Mouse (Mus musculus) bone marrow, adult 2 months (tissue): Measurements from ENCODE around the gene Pabpc1l. TPM values are rescaled to one million over a fixed set of nuclear protein-coding genes. Genes with fewer than 3 reads are reported as not detected.

Experiments
- H3K27ac ChIP-seq: fragments of 200-500 bp; 2 replicates; pipeline ENCODE4 v1.5.1; 2012; ENCODE audit warnings: low read depth, mild to moderate bottlenecking, control low read depth, inconsistent platforms, low read length; ENCODE audit not compliant: control insufficient read depth, poor library complexity, insufficient read depth
- H3K4me1 ChIP-seq: fragments of 200-500 bp; 2 replicates; pipeline ENCODE4 v1.6.1; 2011; ENCODE audit warnings: low read length; ENCODE audit not compliant: control insufficient read depth, insufficient read depth
- H3K4me3 ChIP-seq: fragments of 200-500 bp; replicated peaks from 2 replicates; pipeline ENCODE3; 2011; ENCODE audit warnings: mild to moderate bottlenecking, low read depth, low read length, control low read depth; ENCODE audit not compliant: control insufficient read depth
- CTCF ChIP-seq: fragments of 200-500 bp; IDR thresholded peaks from 2 replicates; pipeline ENCODE4 v1.5.1; 2011; ENCODE audit warnings: low read length, control low read depth; ENCODE audit not compliant: control insufficient read depth, insufficient read depth
- POLR2A ChIP-seq: fragments of 200-500 bp; IDR thresholded peaks from 2 replicates; pipeline ENCODE4 v1.6.1; 2011; ENCODE audit warnings: low read depth, mild to moderate bottlenecking, control low read depth, low read length, borderline replicate concordance; ENCODE audit not compliant: control insufficient read depth
- WGBS: fragments of 180-500 bp; shearing (Covaris S2); methylation state at CpG from one replicate; pipeline ENCODE4 v1.1.7; 2018; 5-methylcytosine and 5-hydroxymethylcytosine counted together
- polyA plus RNA-seq: library from polyadenylated mRNA; stranded (reverse); fragments of >200 nt; gene quantifications from 2 replicates; pipeline ENCODE4 v1.2.4, GENCODE M21; 2011; ENCODE audit warnings: low replicate concordance; ENCODE audit not compliant: missing spikeins, insufficient read depth, insufficient read length

Pabpc1l gene
- polyA plus RNA-seq, 1 experiment: 10.8 TPM

DNA sequence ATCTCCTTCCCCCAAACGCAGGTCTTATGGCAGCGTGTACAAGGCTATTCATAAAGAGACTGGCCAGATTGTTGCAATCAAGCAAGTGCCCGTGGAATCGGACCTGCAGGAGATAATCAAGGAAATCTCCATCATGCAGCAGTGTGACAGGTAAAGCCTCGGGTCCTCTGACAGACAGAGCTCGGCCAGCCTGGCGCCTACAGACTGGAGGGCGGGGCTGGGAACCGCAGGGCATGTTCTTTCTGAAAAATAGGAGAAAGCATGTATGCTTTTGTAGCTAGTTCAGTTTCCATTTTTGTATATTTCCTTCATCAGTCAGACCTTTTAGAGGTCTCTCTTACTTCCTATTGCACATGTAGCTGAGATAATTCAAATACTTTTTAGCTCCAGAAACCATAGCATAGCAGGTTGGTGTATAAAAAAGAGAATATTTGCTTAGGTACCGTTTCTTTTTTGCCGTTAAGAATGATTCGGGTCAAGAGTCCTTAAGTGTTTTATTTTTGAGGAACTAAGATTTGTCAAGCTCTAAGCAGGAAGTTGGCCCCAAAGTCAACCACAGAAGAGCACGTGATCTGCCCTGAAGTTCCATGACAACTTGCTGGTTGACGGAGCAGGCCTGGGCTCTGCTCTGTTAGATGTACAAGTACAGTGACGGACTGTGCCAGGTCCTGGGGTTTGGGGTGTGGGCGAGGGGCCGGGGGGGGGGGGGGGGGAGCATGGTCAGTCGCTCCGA lies 58.5 kb downstream of the Pabpc1l start:
- peak overlapping the region; percentile 26 for H3K4me3 ChIP-seq
- peaks cover 13% of the 10 kb centered on the region for H3K4me1 ChIP-seq

DNA sequence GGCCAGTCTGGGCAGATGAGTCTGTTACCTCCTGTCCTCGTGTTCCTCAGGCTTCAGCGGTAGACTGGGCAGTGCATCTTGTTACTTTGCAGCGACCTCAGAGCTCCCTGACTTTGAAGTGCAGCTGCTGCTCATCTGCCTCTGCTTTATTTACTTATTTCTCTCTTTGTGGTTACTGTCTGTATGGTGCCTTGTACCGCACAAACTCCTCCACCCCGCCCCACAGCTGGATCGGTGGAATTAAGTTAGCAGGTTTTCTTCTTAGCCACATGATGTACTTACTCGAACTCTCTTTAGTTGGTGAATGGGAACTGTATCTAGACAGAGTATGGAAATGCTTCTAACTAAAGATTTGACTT lies 59.1 kb downstream of the Pabpc1l start:
- 8% methylated on average over 7 of the region's 7 CpGs for WGBS
- Histone ChIP-seq H3K4me3 (peak overlapping the region; percentile 4), H3K4me1 (peaks cover 13% of the 10 kb centered on the region), H3K27ac (peak overlapping the region; percentile 87)
- no peak for TF ChIP-seq CTCF
- no peak for TF ChIP-seq POLR2A

More for the DNA sequence above, 58.5 kb downstream of the Pabpc1l start:
- no peak for TF ChIP-seq POLR2A
- TF ChIP-seq CTCF: no peak
- peak overlapping the region; percentile 87 for H3K27ac ChIP-seq
- WGBS: 7% methylated on average over 19 of the region's 19 CpGs

- Histone ChIP-seq H3K4me1 (peaks cover 4% of the 10 kb centered on the region; the same call in 1 of the 2 replicates), H3K27ac (no peak overlapping the region), H3K4me3 (no peak overlapping the region)
- WGBS: 49% methylated on average over 6 of the region's 6 CpGs
- TF ChIP-seq CTCF (no peak), POLR2A (no peak)
These were observed 62.3 kb downstream of the Pabpc1l start for GRCm38 (mm10) chr2:164087416-164088017.

- Histone ChIP-seq H3K27ac (no peak overlapping the region), H3K4me3 (no peak overlapping the region), H3K4me1 (peaks cover 3% of the 10 kb centered on the region; the same call in 1 of the 2 replicates)
- WGBS: 84% methylated on average over 4 of the region's 4 CpGs
- TF ChIP-seq POLR2A: no peak
- TF ChIP-seq CTCF: no peak
These were observed 64.3 kb downstream of the Pabpc1l start for GRCm38 (mm10) chr2:164089508-164089907.

GRCm38 (mm10) chr2:164094152-164094551 lies 68.9 kb downstream of the Pabpc1l start:
- Histone ChIP-seq H3K4me1 (peaks cover 1% of the 10 kb centered on the region; the same call in 1 of the 2 replicates), H3K27ac (no peak overlapping the region), H3K4me3 (no peak overlapping the region)
- WGBS: 25% methylated on average over 7 of the region's 7 CpGs
- TF ChIP-seq CTCF (peak; percentile 28; the same call in 1 of the 2 replicates), POLR2A (no peak)

DNA sequence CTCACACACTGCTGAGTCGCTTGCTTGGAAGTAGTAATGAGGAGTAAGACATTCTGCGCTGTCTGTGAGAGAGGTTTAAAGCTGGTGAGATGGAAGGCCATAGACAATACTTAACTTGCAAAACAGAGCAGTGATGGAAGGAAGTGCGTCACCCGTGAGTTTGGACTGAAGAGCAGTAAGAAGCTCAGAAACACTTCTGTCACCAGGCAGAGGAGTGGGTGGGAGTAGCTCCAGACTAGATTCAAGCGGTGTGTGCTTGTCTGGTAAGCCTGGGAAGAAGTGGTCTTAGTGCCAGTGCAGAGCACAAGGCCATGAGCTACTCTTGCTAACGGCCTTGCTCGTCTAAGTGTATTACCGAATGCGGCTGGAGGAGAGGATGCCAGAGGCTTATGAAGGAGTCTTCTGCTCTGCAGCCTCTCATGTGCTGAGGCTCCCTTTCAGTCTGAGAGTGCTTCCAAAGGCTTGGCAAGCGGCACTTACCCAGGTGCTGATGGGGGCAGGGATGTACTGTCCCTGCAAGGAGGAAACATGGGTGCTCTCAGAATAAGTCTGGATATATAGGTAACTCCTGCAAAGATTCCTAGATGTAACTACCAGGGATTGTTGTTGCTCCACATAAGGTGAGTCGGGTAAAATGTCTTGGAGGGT lies 73.5 kb downstream of the Pabpc1l start:
- H3K4me1 ChIP-seq: no peaks in the 10 kb centered on the region
- 92% methylated on average over 11 of the region's 11 CpGs for WGBS
- H3K4me3 ChIP-seq: no peak overlapping the region
- H3K27ac ChIP-seq: no peak overlapping the region
- TF ChIP-seq POLR2A (no peak), CTCF (no peak)

Other genes with a start within 250 kb of the Pabpc1l start
- gene Ccn5, start 204.6 kb upstream of the Pabpc1l start, polyA plus RNA-seq: 3.1 and 12.3 TPM in 2 replicates
- not detected in 2 replicates for gene Kcnk15, start 171.8 kb upstream of the Pabpc1l start, polyA plus RNA-seq
- gene Rims4, start 106.8 kb upstream of the Pabpc1l start, polyA plus RNA-seq: 0.30 TPM in 1 of 2 replicates, not detected in the other
- gene Ywhab, start 30.5 kb upstream of the Pabpc1l start, polyA plus RNA-seq: 38.3 and 61.2 TPM in 2 replicates
- gene Stk4, start 44.9 kb downstream of the Pabpc1l start, polyA plus RNA-seq: 27.5 and 28.7 TPM in 2 replicates
- gene Tomm34, start 45.7 kb downstream of the Pabpc1l start, polyA plus RNA-seq: 34.6 and 50.9 TPM in 2 replicates
- not detected in 2 replicates for gene Kcns1, start 145.7 kb downstream of the Pabpc1l start, polyA plus RNA-seq
- gene Wfdc5, start 157.3 kb downstream of the Pabpc1l start, polyA plus RNA-seq: not detected in 2 replicates
- not detected in 2 replicates for gene Wfdc12, start 165.2 kb downstream of the Pabpc1l start, polyA plus RNA-seq
- not detected in 2 replicates for gene Wfdc15a, start 174.7 kb downstream of the Pabpc1l start, polyA plus RNA-seq
- gene Wfdc15b, start 196.2 kb downstream of the Pabpc1l start, polyA plus RNA-seq: 3.2 TPM in 1 of 2 replicates, not detected in the other
- not detected in 2 replicates for gene Svs2, start 213.0 kb downstream of the Pabpc1l start, polyA plus RNA-seq
- gene Svs3b, start 231.2 kb downstream of the Pabpc1l start, polyA plus RNA-seq: not detected in 2 replicates